Mouse (Mus musculus): ENCODE measurements around the gene Sost. TPM values are rescaled to one million over a fixed set of nuclear protein-coding genes. Genes with fewer than 3 reads are reported as not detected.
A peak's percentile ranks its signal among the peaks of the same experiment; 100 is the strongest.
"Not testable (repeated sequence)": the region's sequence is repeated elsewhere in the genome, so short reads cannot be mapped to it uniquely, and the experiment has no call there.

Sost gene
- polyA plus RNA-seq, 1 experiment from 2014 or later, result not detected

GRCm38 (mm10) chr11:101986913-101987312 lies 20.1 kb upstream of the Sost start, which contains the start of gene Dusp3:
Dusp3 (minus strand) TSS chr11:101987013.
- Histone ChIP-seq H3K27ac (ENCODE audit: low read depth, low read length) (no peak within 1 kb of the TSS), H3K9ac (ENCODE audit: low read depth, low read length) (no peak within 1 kb of the TSS), H3K4me2 (peak within 1 kb of the TSS; percentile 13; the same call in 1 of the 2 replicates), H3K9me3 (ENCODE audit: control insufficient read depth, low read length) (no peaks in the 10 kb centered on the region), H3K27me3 (replicated peaks; ENCODE audit: control insufficient read depth, insufficient read depth, low read length) (peaks cover 7% of the 10 kb centered on the region; the same call in 1 of the 2 replicates), H3K4me1 (replicated peaks; ENCODE audit: control insufficient read depth, insufficient read depth, low read length) (peaks cover 14% of the 10 kb centered on the region), H3K36me3 (ENCODE audit: control insufficient read depth, insufficient read depth, low read length) (no peaks in the 10 kb centered on the region), H3K4me3 (ENCODE audit: low read depth, low read length) (no peak within 1 kb of the TSS)
- no peak for DNase-seq (ENCODE audit: low spot score)
- WGBS, result 74% methylated on average over 3 of the region's 3 CpGs
- ATAC-seq (replicated peaks; ENCODE audit: low FRiP score), result no peak

DNA sequence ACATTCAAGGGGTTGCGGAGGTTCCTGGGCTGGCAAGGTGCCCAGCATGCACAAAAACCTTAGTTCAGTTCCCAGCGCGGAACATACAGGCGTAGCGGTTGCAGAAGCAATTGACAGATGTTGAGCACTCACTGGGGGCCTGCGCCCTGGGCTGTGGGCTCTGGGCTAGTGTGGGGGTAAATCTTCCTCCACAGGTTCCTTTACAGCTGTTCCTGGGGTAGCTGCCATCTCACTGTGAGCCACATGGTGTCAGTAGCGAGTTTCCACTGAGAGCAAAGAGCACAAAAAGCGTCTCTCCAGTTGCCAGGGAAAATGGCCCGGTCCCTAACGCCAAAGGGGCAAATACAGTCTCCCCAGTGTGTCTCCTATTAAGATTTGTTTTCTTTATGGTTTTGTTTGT lies 19.2 kb upstream of the Sost start:
- no peak overlapping the region for H3K4me3 ChIP-seq (ENCODE audit: low read depth, low read length)
- DNase-seq (ENCODE audit: low spot score) (peak; percentile 79), ATAC-seq (replicated peaks; ENCODE audit: low FRiP score) (no peak)
- H3K27me3 ChIP-seq (replicated peaks; ENCODE audit: control insufficient read depth, insufficient read depth, low read length), result peaks cover 7% of the 10 kb centered on the region; the same call in 1 of the 2 replicates
- H3K4me1 ChIP-seq (replicated peaks; ENCODE audit: control insufficient read depth, insufficient read depth, low read length), result peaks cover 14% of the 10 kb centered on the region
- H3K27ac ChIP-seq (ENCODE audit: low read depth, low read length), result no peak overlapping the region
- H3K36me3 ChIP-seq (ENCODE audit: control insufficient read depth, insufficient read depth, low read length), result no peaks in the 10 kb centered on the region
- H3K9me3 ChIP-seq (ENCODE audit: control insufficient read depth, low read length), result no peaks in the 10 kb centered on the region
- H3K4me2 ChIP-seq, result peak overlapping the region; percentile 13; the same call in 1 of the 2 replicates
- WGBS, result 9% methylated on average over 10 of the region's 10 CpGs
- no peak overlapping the region for H3K9ac ChIP-seq (ENCODE audit: low read depth, low read length)

DNA sequence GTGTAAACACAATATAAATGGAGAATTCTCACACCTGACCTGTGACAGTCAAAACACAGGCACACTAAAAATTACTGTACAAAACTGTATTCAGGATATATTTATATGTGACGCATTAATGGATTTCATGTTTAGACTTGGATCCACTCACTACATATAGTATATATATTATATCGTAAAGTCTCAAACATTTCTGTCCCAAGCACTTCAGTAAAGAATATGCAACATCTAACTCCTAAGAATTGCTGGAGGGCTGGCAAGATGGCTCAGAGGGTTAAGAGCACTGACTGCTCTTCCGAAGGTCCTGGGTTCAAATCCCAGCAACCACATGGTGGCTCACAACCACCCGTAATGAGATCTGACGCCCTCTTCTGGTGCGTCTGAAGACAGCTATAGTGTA lies 18.6 kb upstream of the Sost start:
- not testable (repeated sequence) for ATAC-seq (replicated peaks; ENCODE audit: low FRiP score); H3K27ac ChIP-seq (ENCODE audit: low read depth, low read length); DNase-seq (ENCODE audit: low spot score); H3K4me3 ChIP-seq (ENCODE audit: low read depth, low read length); H3K9me3 ChIP-seq (ENCODE audit: control insufficient read depth, low read length); H3K9ac ChIP-seq (ENCODE audit: low read depth, low read length); H3K4me2 ChIP-seq; H3K27me3 ChIP-seq (replicated peaks; ENCODE audit: control insufficient read depth, insufficient read depth, low read length); H3K36me3 ChIP-seq (ENCODE audit: control insufficient read depth, insufficient read depth, low read length)
- WGBS, result 62% methylated on average over 6 of the region's 6 CpGs
- H3K4me1 ChIP-seq (replicated peaks; ENCODE audit: control insufficient read depth, insufficient read depth, low read length), result peaks cover 14% of the 10 kb centered on the region

DNA sequence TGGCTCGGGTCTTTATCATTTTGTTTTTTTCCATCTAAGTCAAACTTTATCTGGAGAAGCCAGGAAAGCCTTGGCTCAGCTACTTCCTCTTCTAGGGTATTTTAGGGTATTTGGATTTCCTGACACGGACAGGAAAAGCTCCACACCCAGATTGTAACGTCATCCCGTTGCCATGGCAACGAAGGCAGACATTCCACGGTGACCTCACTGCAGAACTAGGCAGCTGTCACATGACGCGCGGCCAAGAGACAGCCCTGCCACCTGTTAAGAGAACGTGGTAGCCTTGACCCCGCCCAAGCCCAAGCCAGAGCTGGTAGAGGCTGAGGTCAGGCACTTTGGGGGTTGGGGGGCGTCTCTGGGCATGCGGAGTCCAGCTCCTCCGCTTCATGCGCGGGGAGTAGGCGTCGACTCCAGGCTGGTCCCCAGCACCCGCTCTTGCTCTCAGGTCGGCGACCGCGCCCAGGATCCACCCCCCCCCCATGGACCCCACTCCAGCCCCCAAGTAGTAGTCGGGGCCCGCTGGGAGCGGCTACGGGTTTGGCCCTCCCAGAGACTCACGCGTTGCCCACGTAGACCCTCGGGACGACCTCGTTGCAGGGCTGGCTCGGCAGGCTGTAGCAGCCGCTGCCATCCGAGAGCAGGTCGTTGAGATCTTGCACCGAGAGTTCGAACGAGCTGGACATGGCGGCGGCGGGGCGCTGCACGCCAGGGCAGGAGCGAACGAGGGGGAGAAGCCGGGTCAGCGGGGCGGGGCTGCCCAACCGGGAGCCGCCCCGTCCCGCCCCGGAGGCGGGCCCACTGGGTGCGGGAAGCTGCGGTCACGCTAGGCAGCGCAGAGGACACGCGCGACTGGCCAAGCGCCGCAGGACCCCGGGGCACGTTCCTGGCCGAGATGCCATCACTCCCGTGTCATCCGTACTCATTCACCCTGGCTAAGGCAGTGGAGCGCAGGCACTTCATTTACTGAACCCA lies 17.5 kb upstream of the Sost start, which contains the start of gene Cfap97d1:
Cfap97d1 (plus strand) TSS at position 226 of the 972 bp plus-strand sequence.
- H3K9ac ChIP-seq (ENCODE audit: low read depth, low read length), result peak within 1 kb of the TSS; percentile 73
- H3K27ac ChIP-seq (ENCODE audit: low read depth, low read length), result peak within 1 kb of the TSS; percentile 77
- H3K4me3 ChIP-seq (ENCODE audit: low read depth, low read length), result peak within 1 kb of the TSS; percentile 74
- peak within 1 kb of the TSS; percentile 100 for H3K4me2 ChIP-seq
- no peaks in the 10 kb centered on the region for H3K9me3 ChIP-seq (ENCODE audit: control insufficient read depth, low read length)
- H3K27me3 ChIP-seq (replicated peaks; ENCODE audit: control insufficient read depth, insufficient read depth, low read length), result peaks cover 7% of the 10 kb centered on the region; the same call in 1 of the 2 replicates
- peak; percentile 80 for ATAC-seq (replicated peaks; ENCODE audit: low FRiP score)
- DNase-seq (ENCODE audit: low spot score), result peak; percentile 90
- peaks cover 14% of the 10 kb centered on the region for H3K4me1 ChIP-seq (replicated peaks; ENCODE audit: control insufficient read depth, insufficient read depth, low read length)
- WGBS, result under 1% methylated on average over 71 of the region's 71 CpGs
- H3K36me3 ChIP-seq (ENCODE audit: control insufficient read depth, insufficient read depth, low read length), result no peaks in the 10 kb centered on the region; the same call in 1 of the 2 replicates

- Histone ChIP-seq H3K4me2 (peak overlapping the region; percentile 100), H3K9ac (ENCODE audit: low read depth, low read length) (no peak overlapping the region), H3K9me3 (ENCODE audit: control insufficient read depth, low read length) (no peaks in the 10 kb centered on the region), H3K27ac (ENCODE audit: low read depth, low read length) (no peak overlapping the region), H3K4me3 (ENCODE audit: low read depth, low read length) (peak overlapping the region; percentile 0), H3K4me1 (replicated peaks; ENCODE audit: control insufficient read depth, insufficient read depth, low read length) (peaks cover 14% of the 10 kb centered on the region), H3K27me3 (replicated peaks; ENCODE audit: control insufficient read depth, insufficient read depth, low read length) (peaks cover 7% of the 10 kb centered on the region; the same call in 1 of the 2 replicates), H3K36me3 (ENCODE audit: control insufficient read depth, insufficient read depth, low read length) (peaks cover 6% of the 10 kb centered on the region)
- DNase-seq (ENCODE audit: low spot score), result no peak
- 42% methylated on average over 10 of the region's 10 CpGs for WGBS
- ATAC-seq (replicated peaks; ENCODE audit: low FRiP score), result no peak
Measured at GRCm38 (mm10) chr11:101983431-101983921, 16.7 kb upstream of the Sost start.

- H3K4me2 ChIP-seq, result peak overlapping the region; percentile 100
- H3K9me3 ChIP-seq (ENCODE audit: control insufficient read depth, low read length), result no peaks in the 10 kb centered on the region
- H3K36me3 ChIP-seq (ENCODE audit: control insufficient read depth, insufficient read depth, low read length), result peaks cover 7% of the 10 kb centered on the region
- 46% methylated on average over 6 of the region's 6 CpGs for WGBS
- no peak overlapping the region for H3K9ac ChIP-seq (ENCODE audit: low read depth, low read length)
- no peak for DNase-seq (ENCODE audit: low spot score)
- H3K27me3 ChIP-seq (replicated peaks; ENCODE audit: control insufficient read depth, insufficient read depth, low read length), result peaks cover 7% of the 10 kb centered on the region; the same call in 1 of the 2 replicates
- H3K27ac ChIP-seq (ENCODE audit: low read depth, low read length), result no peak overlapping the region
- H3K4me1 ChIP-seq (replicated peaks; ENCODE audit: control insufficient read depth, insufficient read depth, low read length), result peaks cover 14% of the 10 kb centered on the region
- no peak for ATAC-seq (replicated peaks; ENCODE audit: low FRiP score)
- peak overlapping the region; percentile 0 for H3K4me3 ChIP-seq (ENCODE audit: low read depth, low read length)
Measured at GRCm38 (mm10) chr11:101982981-101983411, 16.2 kb upstream of the Sost start.

GRCm38 (mm10) chr11:101981850-101982249 lies 15.0 kb upstream of the Sost start:
- 47% methylated on average over 12 of the region's 12 CpGs for WGBS
- no peak overlapping the region for H3K4me3 ChIP-seq (ENCODE audit: low read depth, low read length)
- no peak for DNase-seq (ENCODE audit: low spot score)
- H3K36me3 ChIP-seq (ENCODE audit: control insufficient read depth, insufficient read depth, low read length), result peaks cover 7% of the 10 kb centered on the region
- H3K9me3 ChIP-seq (ENCODE audit: control insufficient read depth, low read length), result no peaks in the 10 kb centered on the region
- H3K4me2 ChIP-seq, result peak overlapping the region; percentile 100
- no peak overlapping the region for H3K9ac ChIP-seq (ENCODE audit: low read depth, low read length)
- H3K4me1 ChIP-seq (replicated peaks; ENCODE audit: control insufficient read depth, insufficient read depth, low read length), result peaks cover 14% of the 10 kb centered on the region
- H3K27me3 ChIP-seq (replicated peaks; ENCODE audit: control insufficient read depth, insufficient read depth, low read length), result peaks cover 6% of the 10 kb centered on the region; the same call in 1 of the 2 replicates
- H3K27ac ChIP-seq (ENCODE audit: low read depth, low read length), result no peak overlapping the region; the same call in 1 of the 2 replicates
- ATAC-seq (replicated peaks; ENCODE audit: low FRiP score), result no peak

- Histone ChIP-seq H3K4me3 (ENCODE audit: low read depth, low read length) (no peak overlapping the region), H3K4me1 (replicated peaks; ENCODE audit: control insufficient read depth, insufficient read depth, low read length) (peaks cover 11% of the 10 kb centered on the region; the same call in 1 of the 2 replicates), H3K9ac (ENCODE audit: low read depth, low read length) (no peak overlapping the region), H3K36me3 (ENCODE audit: control insufficient read depth, insufficient read depth, low read length) (peaks cover 7% of the 10 kb centered on the region), H3K27me3 (replicated peaks; ENCODE audit: control insufficient read depth, insufficient read depth, low read length) (no peaks in the 10 kb centered on the region; the same call in 1 of the 2 replicates), H3K9me3 (ENCODE audit: control insufficient read depth, low read length) (no peaks in the 10 kb centered on the region), H3K4me2 (no peak overlapping the region), H3K27ac (ENCODE audit: low read depth, low read length) (no peak overlapping the region)
- WGBS, result 84% methylated on average over 9 of the region's 9 CpGs
- no peak for ATAC-seq (replicated peaks; ENCODE audit: low FRiP score)
- no peak for DNase-seq (ENCODE audit: low spot score)
Measured at GRCm38 (mm10) chr11:101980603-101981157, 13.9 kb upstream of the Sost start.

Data from liver, embryonic 11.5 days (tissue).